Mouse (Mus musculus) forebrain, embryonic 14.5 days (tissue): ENCODE data around the gene Taf6. TPM values are rescaled to one million over a fixed set of nuclear protein-coding genes. Genes with fewer than 3 reads are reported as not detected.

Experiments used
- ATAC-seq: fragments of 200-750 bp; cut with Nextera tagmentation; 2 replicates; pipeline ENCODE4 v1.8.0; 2017; ENCODE audit warnings: mild to moderate bottlenecking, moderate library complexity
- DNase-seq: peaks from one replicate; pipeline ENCODE4 v3.0.0-alpha.2; 2015; ENCODE audit warnings: low spot score
- H3K27ac ChIP-seq: fragments of 300-500 bp; sonication (generic); 2 replicates; pipeline ENCODE4 v1.5.1; 2014; ENCODE audit warnings: low read depth, mild to moderate bottlenecking, control low read depth, low read length, moderate library complexity
- H3K27me3 ChIP-seq: fragments of 300-500 bp; sonication (generic); replicated peaks from 2 replicates; pipeline ENCODE4 v1.6.1; 2014; ENCODE audit warnings: low read length, control low read depth, mixed read lengths; ENCODE audit not compliant: control insufficient read depth, insufficient read depth
- H3K36me3 ChIP-seq: fragments of 300-500 bp; sonication (generic); 2 replicates; pipeline ENCODE4 v1.6.1; 2014; ENCODE audit warnings: low read length, control low read depth; ENCODE audit not compliant: control insufficient read depth, insufficient read depth
- H3K4me1 ChIP-seq: fragments of 300-500 bp; sonication (generic); 2 replicates; pipeline ENCODE4 v1.6.1; 2014; ENCODE audit warnings: antibody characterized with exemption, low read length, control low read depth; ENCODE audit not compliant: control insufficient read depth, insufficient read depth
- H3K4me2 ChIP-seq: fragments of 300-500 bp; sonication (generic); 2 replicates; pipeline ENCODE4 v1.6.1; 2014; ENCODE audit warnings: mild to moderate bottlenecking, control low read depth, low read length
- H3K4me3 ChIP-seq: fragments of 300-500 bp; sonication (generic); 2 replicates; pipeline ENCODE4 v1.5.1; 2014; ENCODE audit warnings: low read depth, low read length, control low read depth
- H3K9ac ChIP-seq: fragments of 300-500 bp; sonication (generic); 2 replicates; pipeline ENCODE4 v1.6.1; 2014; ENCODE audit warnings: mild to moderate bottlenecking, low read length, control low read depth, moderate library complexity
- H3K9me3 ChIP-seq: fragments of 300-500 bp; sonication (generic); replicated peaks from 2 replicates; pipeline ENCODE4 v1.6.1; 2016; ENCODE audit warnings: low read length, control low read depth, mixed read lengths; ENCODE audit not compliant: control insufficient read depth
- WGBS: fragments of 180-500 bp; shearing (Covaris S2); extraction: QIAGEN DNeasy Blood & Tissue Kit; methylation state at CpG from one replicate; pipeline ENCODE4 v1.1.7; 2014; 5-methylcytosine and 5-hydroxymethylcytosine counted together
- polyA plus RNA-seq: library from polyadenylated mRNA; unstranded; fragments of >200 nt; fragmentation: Nextera tagmentation; extraction: Ambion mirVana; gene quantifications from 2 replicates; pipeline ENCODE4 v1.2.1, GENCODE M21; 2014

Gene Taf6
- polyA plus RNA-seq, 1 experiment from 2014 or later, result 95.4 TPM

DNA sequence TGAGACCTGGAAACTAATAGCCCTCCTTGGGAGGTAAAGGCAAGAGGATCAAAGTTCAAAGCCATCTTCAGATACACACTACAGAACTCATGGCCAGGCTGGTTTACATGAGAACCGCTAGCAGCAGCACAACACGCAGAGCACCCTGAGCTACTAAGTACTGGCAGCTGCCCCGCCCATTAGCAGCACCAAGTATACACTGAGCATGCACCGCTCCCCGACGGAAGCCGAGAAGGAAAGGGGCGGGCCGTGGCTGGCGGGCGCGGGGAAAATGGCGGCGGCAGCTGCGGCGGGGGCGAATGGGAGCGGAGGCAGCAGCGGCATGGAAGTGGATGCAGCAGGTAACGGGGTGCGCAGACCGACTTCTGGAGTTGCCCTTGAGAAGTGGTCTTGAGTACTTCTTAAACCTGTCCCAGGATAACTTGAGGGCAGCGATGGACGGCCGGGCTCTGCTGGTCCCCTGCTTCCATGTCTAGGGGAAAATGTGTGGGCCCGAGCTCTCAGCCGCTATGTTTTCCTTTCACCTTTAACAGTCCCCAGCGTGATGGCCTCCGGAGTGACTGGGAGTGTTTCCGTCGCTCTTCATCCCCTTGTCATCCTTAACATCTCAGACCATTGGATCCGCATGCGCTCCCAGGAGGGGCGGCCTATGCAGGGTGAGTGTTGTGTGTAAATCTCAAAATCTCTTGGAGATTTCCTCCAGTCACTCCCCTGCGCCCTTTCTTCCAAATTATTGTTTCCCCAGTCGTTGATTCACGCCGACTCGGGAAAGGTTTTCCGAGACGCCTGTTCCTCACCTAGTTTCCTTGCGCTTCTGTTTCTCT, 26.2 kb downstream of the Taf6 start, which contains the start of gene Cops6:
Gene Cops6, plus strand, starts transcription at position 230 of the 824 bp plus-strand sequence.
- Histone ChIP-seq H3K4me2 (peak within 1 kb of the TSS; percentile 50), H3K36me3 (peaks cover 41% of the 10 kb centered on the region), H3K9ac (peak within 1 kb of the TSS; percentile 79), H3K4me1 (peaks cover 7% of the 10 kb centered on the region), H3K27ac (peak within 1 kb of the TSS; percentile 61), H3K9me3 (no peaks in the 10 kb centered on the region), H3K4me3 (peak within 1 kb of the TSS; percentile 72), H3K27me3 (no peaks in the 10 kb centered on the region)
- 1% methylated on average over 42 of the region's 42 CpGs for WGBS
- ATAC-seq, result peak; percentile 97
- DNase-seq, result peak; percentile 97

DNA sequence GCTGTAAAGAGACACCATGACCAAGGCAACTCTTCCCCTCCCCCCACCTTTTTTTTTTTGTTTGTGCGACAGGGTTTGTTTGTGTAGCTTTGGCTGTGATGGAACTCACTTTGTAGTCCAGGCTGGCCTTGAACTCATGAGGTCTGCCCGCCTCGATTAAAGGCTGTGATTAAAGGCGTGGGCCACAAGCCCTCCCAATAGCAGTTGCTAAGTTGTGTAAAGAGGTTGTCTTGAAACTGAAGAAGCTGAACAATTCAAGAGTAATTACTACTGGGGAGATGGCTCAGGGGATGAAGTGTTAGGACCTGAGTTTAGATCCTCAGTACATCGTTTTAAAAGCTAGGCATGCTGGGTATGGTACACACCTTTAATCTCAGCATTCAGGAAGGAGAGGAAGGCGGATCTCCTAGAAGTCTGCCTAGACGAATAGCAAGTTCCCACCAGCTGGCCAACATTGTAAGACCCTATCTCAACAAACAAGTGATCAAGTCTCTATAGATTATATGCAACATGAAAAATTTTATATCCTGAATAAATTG, 27.0 kb downstream of the Taf6 start:
- no peaks in the 10 kb centered on the region for H3K27me3 ChIP-seq
- H3K4me1 ChIP-seq, result peaks cover 7% of the 10 kb centered on the region
- H3K27ac ChIP-seq, result peak overlapping the region; percentile 61; the same call in 1 of the 2 replicates
- peak overlapping the region; percentile 50 for H3K4me2 ChIP-seq
- H3K9me3 ChIP-seq, result no peaks in the 10 kb centered on the region
- peak; percentile 13; the same call in 1 of the 2 replicates for ATAC-seq
- peaks cover 34% of the 10 kb centered on the region for H3K36me3 ChIP-seq
- peak overlapping the region; percentile 72; the same call in 1 of the 2 replicates for H3K4me3 ChIP-seq
- peak overlapping the region; percentile 79 for H3K9ac ChIP-seq
- DNase-seq, result no peak
- WGBS, result 68% methylated on average over 7 of the region's 7 CpGs

DNA sequence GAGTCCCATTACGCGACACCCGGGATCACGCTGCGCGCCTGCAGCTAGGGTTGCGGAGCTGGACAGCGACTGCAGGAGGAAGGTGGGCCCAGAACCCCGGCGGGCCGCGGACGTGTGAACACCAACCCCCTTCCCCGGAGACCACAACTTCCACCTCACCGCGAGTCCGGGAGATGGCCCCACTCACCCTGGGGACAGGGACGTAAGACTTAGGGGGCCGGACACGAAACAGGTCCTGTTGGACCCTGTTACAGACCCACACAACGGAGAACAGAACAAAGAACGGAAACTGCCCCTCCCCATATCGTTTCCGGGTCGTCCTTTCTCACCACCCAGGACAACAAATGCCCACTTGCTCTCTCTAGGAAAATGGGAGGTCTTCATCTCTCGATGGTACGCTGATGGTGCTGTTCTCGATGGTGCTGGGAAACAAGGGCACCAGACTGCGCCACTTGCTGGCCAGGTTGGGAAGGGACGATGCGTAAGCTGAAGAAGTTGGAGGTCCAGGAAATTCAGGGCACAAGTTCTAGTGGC, 31.7 kb downstream of the Taf6 start, which contains the start of gene Zfp113:
Gene Zfp113, minus strand, starts transcription at position 302 of the 534 bp plus-strand sequence.
- Histone ChIP-seq H3K9ac (peak within 1 kb of the TSS; percentile 99), H3K9me3 (no peaks in the 10 kb centered on the region), H3K4me1 (peaks cover 3% of the 10 kb centered on the region; the same call in 1 of the 2 replicates), H3K27ac (peak within 1 kb of the TSS; percentile 96), H3K27me3 (no peaks in the 10 kb centered on the region), H3K4me3 (peak within 1 kb of the TSS; percentile 81), H3K4me2 (peak within 1 kb of the TSS; percentile 87), H3K36me3 (peaks cover 23% of the 10 kb centered on the region)
- DNase-seq (peak; percentile 98), ATAC-seq (peak; percentile 99)
- WGBS, result under 1% methylated on average over 31 of the region's 31 CpGs

- peaks cover 28% of the 10 kb centered on the region for H3K36me3 ChIP-seq
- ATAC-seq (no peak), DNase-seq (no peak)
- H3K4me2 ChIP-seq, result peak overlapping the region; percentile 87
- H3K27ac ChIP-seq, result no peak overlapping the region
- H3K9ac ChIP-seq, result peak overlapping the region; percentile 99; the same call in 1 of the 2 replicates
- 89% methylated on average over 3 of the region's 3 CpGs for WGBS
- peaks cover 3% of the 10 kb centered on the region; the same call in 1 of the 2 replicates for H3K4me1 ChIP-seq
- no peaks in the 10 kb centered on the region for H3K27me3 ChIP-seq
- H3K9me3 ChIP-seq, result no peaks in the 10 kb centered on the region
- peak overlapping the region; percentile 81 for H3K4me3 ChIP-seq
Measured at GRCm38 (mm10) chr5:138154390-138154789, 32.9 kb downstream of the Taf6 start.

DNA sequence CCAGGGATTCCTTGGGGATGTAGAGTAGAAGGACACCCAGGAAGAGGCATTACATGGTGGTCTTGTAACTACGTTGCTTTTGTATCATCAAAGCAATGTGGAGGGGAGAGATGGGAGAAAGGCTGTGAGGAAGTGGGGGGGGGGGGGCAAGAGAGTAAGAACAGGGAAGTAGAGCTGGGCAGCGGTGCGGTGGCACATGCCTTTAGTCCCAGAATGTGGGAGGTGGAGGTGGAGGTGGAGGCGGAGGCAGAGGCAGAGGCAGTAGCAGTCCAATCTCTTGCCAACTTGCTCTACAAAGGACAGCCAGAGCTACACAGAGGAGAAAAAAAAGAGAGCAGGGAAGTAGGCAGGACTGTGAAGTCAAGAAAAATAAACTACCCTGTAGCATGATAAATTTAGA, 48.7 kb downstream of the Taf6 start:
- H3K4me1 ChIP-seq, result no peaks in the 10 kb centered on the region
- no peak overlapping the region for H3K27ac ChIP-seq
- H3K4me2 ChIP-seq, result no peak overlapping the region
- H3K36me3 ChIP-seq, result peaks cover 43% of the 10 kb centered on the region
- ATAC-seq (no peak), DNase-seq (no peak)
- H3K27me3 ChIP-seq, result no peaks in the 10 kb centered on the region
- H3K9ac ChIP-seq, result no peak overlapping the region
- WGBS, result 81% methylated on average over 4 of the region's 4 CpGs
- H3K9me3 ChIP-seq, result no peaks in the 10 kb centered on the region
- no peak overlapping the region for H3K4me3 ChIP-seq

DNA sequence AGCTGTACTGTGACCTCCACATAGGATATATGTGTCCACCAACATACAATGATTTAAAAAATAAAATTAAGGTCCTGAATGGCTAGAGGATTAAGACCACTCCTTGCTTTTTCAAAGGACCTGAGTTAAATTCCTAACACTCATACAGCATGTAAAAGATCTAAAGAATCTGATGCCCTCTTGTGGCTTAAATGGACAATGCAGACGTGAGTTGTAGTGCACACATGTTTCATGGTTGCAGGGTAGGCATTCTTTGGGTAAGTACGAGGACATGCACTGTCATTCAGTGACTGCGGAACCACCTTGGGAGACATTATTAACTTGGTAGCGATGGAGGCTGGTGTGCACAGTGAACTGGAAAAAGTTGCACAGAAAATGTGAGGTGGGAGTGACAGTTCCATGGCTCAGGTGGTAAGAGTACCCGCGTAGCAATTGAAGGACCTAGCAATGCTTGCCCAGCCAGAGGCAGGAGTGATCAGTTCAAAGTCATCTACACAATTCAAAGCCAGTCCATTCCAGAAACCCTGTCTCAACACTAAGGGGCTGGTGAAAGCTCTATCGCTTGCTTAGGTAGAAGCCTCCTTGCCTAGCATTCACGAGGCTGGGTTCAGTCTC, 49.2 kb downstream of the Taf6 start:
- no peak overlapping the region for H3K9ac ChIP-seq
- peak; percentile 79 for DNase-seq
- H3K4me2 ChIP-seq, result no peak overlapping the region
- H3K27me3 ChIP-seq, result no peaks in the 10 kb centered on the region
- H3K4me3 ChIP-seq, result no peak overlapping the region
- WGBS, result 63% methylated on average over 8 of the region's 8 CpGs
- H3K27ac ChIP-seq, result no peak overlapping the region
- peaks cover 43% of the 10 kb centered on the region for H3K36me3 ChIP-seq
- ATAC-seq, result peak; percentile 72
- no peaks in the 10 kb centered on the region for H3K4me1 ChIP-seq
- H3K9me3 ChIP-seq, result no peaks in the 10 kb centered on the region

- no peaks in the 10 kb centered on the region for H3K27me3 ChIP-seq
- no peak overlapping the region for H3K4me3 ChIP-seq
- no peak overlapping the region for H3K27ac ChIP-seq
- H3K4me1 ChIP-seq, result no peaks in the 10 kb centered on the region
- DNase-seq, result no peak
- peaks cover 45% of the 10 kb centered on the region for H3K36me3 ChIP-seq
- no peaks in the 10 kb centered on the region for H3K9me3 ChIP-seq
- H3K9ac ChIP-seq, result no peak overlapping the region
- ATAC-seq, result no peak
- WGBS, result 91% methylated on average over 4 of the region's 4 CpGs
- no peak overlapping the region for H3K4me2 ChIP-seq
Measured at GRCm38 (mm10) chr5:138137257-138137656, 50.0 kb downstream of the Taf6 start.

GRCm38 (mm10) chr5:138132425-138133064, 54.7 kb downstream of the Taf6 start:
- Histone ChIP-seq H3K27me3 (no peaks in the 10 kb centered on the region), H3K4me1 (no peaks in the 10 kb centered on the region), H3K27ac (no peak overlapping the region), H3K9me3 (no peaks in the 10 kb centered on the region), H3K9ac (no peak overlapping the region), H3K4me2 (no peak overlapping the region), H3K4me3 (no peak overlapping the region), H3K36me3 (peaks cover 71% of the 10 kb centered on the region)
- ATAC-seq (no peak), DNase-seq (no peak)
- 95% methylated on average over 5 of the region's 5 CpGs for WGBS
